In genomic region chr8:91532671-91533436, GRCm38 (mm10) we compare ENCODE assay signal across 9 mouse cellular contexts.
A peak's percentile ranks its signal among the peaks of the same experiment; 100 is the strongest.
DNase-seq lines count a peak whose midpoint lies in the region; ATAC-seq lines count a peak whose summit lies in the region.
"Had no signal": no experiment of that assay in that cellular context is flagged by ENCODE, and none has a peak within 500 bp of the region (broad histone marks: within the 10 kb centered on the region; RNA-seq: fewer than 3 reads in every experiment).

No protein-coding gene starts in this region.

- ATAC-seq in neural tube, embryonic 13.5 days (ENCODE audit: low read depth) = peak; percentile 62; the same call in 1 of the 2 replicates

- peaks cover 42% of the 10 kb centered on the region for H3K4me1 ChIP-seq in neural tube, embryonic 13.5 days (replicated peaks)

- peak; percentile 42 for DNase-seq in embryo, embryonic 10 days (ENCODE audit: low spot score)
- no peak for DNase-seq in embryo, embryonic 11 days
- DNase-seq in left cerebral cortex, postnatal 14 days (ENCODE audit: low spot score in 2 of 2) = peak; percentile 32 to 36
- DNase-seq in left cerebral cortex, adult 11 months (ENCODE audit: low spot score) = no peak
- peak; percentile 11 for DNase-seq in large intestine, adult 2 months (ENCODE audit: low read depth, low spot score)
- DNase-seq in spleen, adult 18-20 months = no peak
- DNase-seq in cerebellum, adult 9-11 months = no peak

- whole genome bisulfite sequencing in large intestine, adult 2 months = 44% methylated on average over 18 of the region's 18 CpGs
- 40% methylated on average over 18 of the region's 18 CpGs for WGBS in neural tube, embryonic 13.5 days

- H3K4me2 ChIP-seq in neural tube, embryonic 13.5 days = no peak overlapping the region

- H3K9me3 ChIP-seq in neural tube, embryonic 13.5 days = no peaks in the 10 kb centered on the region

- H3K27ac ChIP-seq in neural tube, embryonic 13.5 days (replicated peaks) = peak overlapping the region; percentile 11; the same call in 1 of the 2 replicates
- H3K27ac ChIP-seq: macrophage had no signal

- H3K36me3 ChIP-seq in neural tube, embryonic 13.5 days = no peaks in the 10 kb centered on the region

- peak overlapping the region; percentile 13; the same call in 1 of the 2 replicates for H3K9ac ChIP-seq in neural tube, embryonic 13.5 days

- no peak overlapping the region for H3K4me3 ChIP-seq in neural tube, embryonic 13.5 days

- H3K27me3 ChIP-seq in neural tube, embryonic 13.5 days = peaks cover 68% of the 10 kb centered on the region

- intact Hi-C loops in left cerebral cortex, postnatal 14 days (cut with DNase I) = loop anchor here (5.0 to 10.0 kb wide), 2 partner anchors 264 to 822 kb away; partner anchors contain the start of gene Irx5

Comparison
In these comparisons a context has a peak if more than half of its experiments do, and no peak if none do; other contexts are left out.
1. DNase-seq: peak in embryo, embryonic 10 days (single experiment), left cerebral cortex, postnatal 14 days (2 of 2) and large intestine, adult 2 months (single experiment); none in embryo, embryonic 11 days (single experiment), left cerebral cortex, adult 11 months (single experiment), spleen, adult 18-20 months (0 of 2) and cerebellum, adult 9-11 months (single experiment).